ENCODE assay signal across 8 mouse cellular contexts in the genomic region with DNA sequence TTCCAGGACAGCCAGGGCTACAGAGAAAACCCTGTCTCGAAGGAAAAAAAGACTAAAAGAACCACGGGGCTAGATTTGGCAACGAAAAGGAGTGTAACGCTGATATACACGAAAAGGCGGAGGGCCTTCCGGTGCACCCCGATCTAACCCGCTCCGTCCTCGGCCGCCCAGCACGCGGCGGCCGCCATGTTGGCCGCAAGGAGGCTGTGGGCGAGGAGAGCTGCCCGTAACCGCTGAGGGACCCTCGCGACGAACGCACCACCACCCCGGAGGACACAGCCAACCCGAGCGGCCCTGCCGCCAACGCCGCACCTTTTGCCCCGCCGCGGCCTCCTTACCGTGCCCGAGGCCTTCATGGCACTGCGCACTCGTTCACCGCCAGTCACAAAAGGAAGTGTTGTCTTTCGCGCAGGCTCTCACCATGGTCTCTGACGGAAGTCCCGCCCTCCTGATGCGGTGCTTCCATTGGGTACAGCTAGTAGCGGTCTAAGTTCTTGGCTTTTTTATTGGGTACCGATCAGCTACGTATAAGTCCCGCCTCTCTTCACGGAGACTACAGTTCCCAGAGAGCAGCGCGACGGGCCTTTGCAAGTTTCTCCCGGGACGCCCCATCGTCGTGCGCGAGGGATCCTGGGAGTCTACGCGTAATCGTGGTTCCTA. TPM values are rescaled to one million over a fixed set of nuclear protein-coding genes. Genes with fewer than 3 reads are reported as not detected.
DNase-seq lines count a peak whose midpoint lies in the region; ATAC-seq and TF ChIP-seq lines count a peak whose summit lies in the region.

Rpl18a (minus strand) TSS at position 392 of the 660 bp plus-strand sequence.

- H3K4me1 ChIP-seq in hindbrain, embryonic 10.5 days (replicated peaks): peaks cover 41% of the 10 kb centered on the region
- peaks cover 12% of the 10 kb centered on the region; the same call in 1 of the 2 replicates for H3K4me1 ChIP-seq in lung, postnatal 0 days (ENCODE audit: insufficient read depth, low read depth, low read length)

- H3K36me3 ChIP-seq in hindbrain, embryonic 10.5 days: peaks cover 38% of the 10 kb centered on the region
- H3K36me3 ChIP-seq in lung, postnatal 0 days (ENCODE audit: insufficient read depth, low read length): peaks cover 11% of the 10 kb centered on the region

- DNase-seq in MN1 (ENCODE audit: low spot score): peak; percentile 99
- DNase-seq in cerebellum, adult 9-10 months: peak; percentile 99
- DNase-seq in hindbrain, embryonic 10.5 days (ENCODE audit: low spot score): peak; percentile 97
- DNase-seq in layer of hippocampus, adult 9-11 months: peak; percentile 99
- DNase-seq in lung, postnatal 0 days (ENCODE audit: low spot score): peak; percentile 100
- DNase-seq in ovary, postnatal 14 days (ENCODE audit: low spot score): peak; percentile 80
- DNase-seq in thymus, postnatal 14 days: peak; percentile 94

- peaks cover 32% of the 10 kb centered on the region for H3K27me3 ChIP-seq in hindbrain, embryonic 10.5 days (ENCODE audit: insufficient read depth, poor library complexity, severe bottlenecking)
- peaks cover 13% of the 10 kb centered on the region for H3K27me3 ChIP-seq in lung, postnatal 0 days (replicated peaks; ENCODE audit: insufficient read depth, low read length)

- H3K4me3 ChIP-seq in hindbrain, embryonic 10.5 days: peak within 1 kb of the TSS; percentile 71
- H3K4me3 ChIP-seq in lung, postnatal 0 days (ENCODE audit: low read depth, low read length): peak within 1 kb of the TSS; percentile 68

- ATAC-seq in frontal cortex, adult (ENCODE audit: low TSS enrichment): peak; percentile 96
- ATAC-seq in lung, postnatal 0 days: peak; percentile 99

- H3K27ac ChIP-seq in hindbrain, embryonic 10.5 days: peak within 1 kb of the TSS; percentile 95
- H3K27ac ChIP-seq in lung, postnatal 0 days (ENCODE audit: low read length): peak within 1 kb of the TSS; percentile 72

- H3K9me3 ChIP-seq in hindbrain, embryonic 10.5 days: no peaks in the 10 kb centered on the region
- H3K9me3 ChIP-seq in lung, postnatal 0 days (ENCODE audit: low read length): no peaks in the 10 kb centered on the region

- under 1% methylated on average over 60 of the region's 60 CpGs for WGBS in hindbrain, embryonic 10.5 days
- under 1% methylated on average over 49 of the region's 60 CpGs for WGBS in lung, postnatal 0 days

- H3K4me2 ChIP-seq in lung, postnatal 0 days (replicated peaks; ENCODE audit: low read depth, low read length): peak within 1 kb of the TSS; percentile 79

- TF ChIP-seq CTCF in lung, postnatal 0 days (IDR thresholded peaks at IDR 0.05): peak; percentile 40

- no peak for TF ChIP-seq EP300 in lung, postnatal 0 days (IDR thresholded peaks at IDR 0.05)

- peak within 1 kb of the TSS; percentile 87 for H3K9ac ChIP-seq in lung, postnatal 0 days (replicated peaks; ENCODE audit: low read depth)

RNA-seq across cellular contexts. Expression of gene Rpl18a, which starts in this region (rescaled TPM):
- polyA plus RNA-seq in hindbrain, embryonic 10.5 days (2016; fragmentation: Nextera tagmentation; extraction: Ambion mirVana): 3,443 and 3,791 TPM in 2 replicates
- polyA plus RNA-seq in lung, postnatal 0 days (2015; fragmentation: Nextera tagmentation; extraction: Ambion mirVana): 3,759 and 4,424 TPM in 2 replicates

Comparison
In these comparisons a context has a peak if more than half of its experiments do, and no peak if none do; other contexts are left out.
1. Peak in every context shown above with its lines: DNase-seq, ATAC-seq, H3K4me3 ChIP-seq and H3K27ac ChIP-seq.